Mouse (Mus musculus) thymus, postnatal 0 days (tissue): ENCODE measurements at regions not wholly inside any gene's neighbourhood (a gene's known extent, or its start where the extent isn't known, plus 50 kb on each side); places are given as distances from the start of the nearest gene placed in this dataset.

Experiments
- DNase-seq: peaks from one replicate; pipeline ENCODE4 v3.0.0-alpha.2; 2015; ENCODE audit warnings: low spot score

GRCm38 (mm10) chr1:183954086-183954485, 59.0 kb upstream of the Dusp10 start:
- DNase-seq: no peak

DNA sequence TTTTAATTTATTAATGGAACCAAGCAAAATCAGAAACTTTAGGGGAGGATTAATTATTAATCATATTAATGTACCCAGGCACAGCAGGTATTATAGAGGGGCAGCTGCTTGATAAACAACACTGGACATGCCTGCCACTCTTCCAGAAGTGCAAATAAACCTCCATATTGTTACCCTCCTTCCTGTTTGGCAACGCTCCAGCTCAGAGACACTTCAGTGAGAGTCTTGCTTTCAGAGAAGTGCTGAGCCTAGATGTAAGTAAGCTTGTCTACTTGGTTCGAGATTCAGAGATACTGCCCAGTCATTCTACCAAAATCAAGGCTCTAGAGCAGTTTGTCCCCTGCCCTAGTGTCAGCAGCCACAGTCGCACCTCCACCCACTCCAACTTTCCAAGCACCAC, 56.7 kb upstream of the Dusp10 start:
- no peak for DNase-seq

DNA sequence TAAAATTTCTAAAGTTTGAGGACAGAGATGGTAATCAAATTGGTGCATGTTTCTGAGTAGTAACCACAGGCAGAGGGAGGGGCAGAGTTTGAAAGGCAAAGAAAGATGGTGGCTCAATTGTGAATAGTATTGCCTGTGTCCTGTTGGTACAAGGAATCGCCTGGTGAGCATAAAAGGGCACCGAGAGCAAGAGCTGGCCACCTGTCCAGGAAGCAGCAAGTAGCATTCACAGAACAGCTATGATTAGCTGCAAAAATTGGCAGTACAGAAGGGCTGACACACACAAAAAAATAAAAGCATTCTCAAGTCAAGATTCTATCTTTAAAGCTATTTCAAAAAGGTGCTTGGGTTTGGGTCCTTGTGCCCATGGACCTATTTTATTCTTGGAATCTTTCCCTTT, 51.7 kb upstream of the Dusp10 start:
- no peak for DNase-seq

GRCm38 (mm10) chr1:183962486-183962885, 50.6 kb upstream of the Dusp10 start:
- peak; percentile 61 for DNase-seq

DNA sequence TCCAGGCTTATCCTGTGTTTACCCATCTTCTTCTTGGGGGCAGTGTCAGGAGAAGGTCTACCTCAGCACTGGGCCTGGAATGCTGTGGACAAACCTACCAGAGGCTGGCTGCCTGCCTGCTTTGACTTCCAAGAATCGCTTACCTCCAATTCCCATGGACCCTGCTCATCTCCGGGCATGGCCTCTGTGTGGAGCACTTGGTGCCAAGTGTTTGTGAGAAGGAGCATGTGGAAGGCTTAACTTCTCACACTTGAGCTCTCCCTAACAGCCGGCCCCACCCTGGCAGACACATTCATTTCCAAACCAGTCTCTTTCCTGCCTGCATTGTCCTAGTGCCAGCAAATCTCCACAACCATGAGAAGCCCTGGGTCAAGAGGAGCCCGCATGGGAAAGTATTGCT, 49.8 kb upstream of the Dusp10 start:
- no peak for DNase-seq
